Mouse (Mus musculus) liver, embryonic 12.5 days (tissue): Measurements from ENCODE around the gene Dlx3. TPM values are rescaled to one million over a fixed set of nuclear protein-coding genes. Genes with fewer than 3 reads are reported as not detected.

ENCODE experiments used
- ATAC-seq: fragments of 200-750 bp; cut with Nextera tagmentation; 2 replicates; pipeline ENCODE4 v1.8.0; 2017; ENCODE audit warnings: moderate number of reproducible peaks, mild to moderate bottlenecking, moderate library complexity
- H3K27ac ChIP-seq: fragments of 300-500 bp; sonication (generic); 2 replicates; pipeline ENCODE4 v1.5.1; 2016; ENCODE audit warnings: mild to moderate bottlenecking
- H3K27me3 ChIP-seq: fragments of 300-500 bp; sonication (generic); replicated peaks from 2 replicates; pipeline ENCODE4 v1.6.1; 2016; ENCODE audit warnings: mild to moderate bottlenecking, moderate library complexity
- H3K36me3 ChIP-seq: fragments of 300-500 bp; sonication (generic); 2 replicates; pipeline ENCODE4 v1.6.1; 2016; ENCODE audit warnings: mild to moderate bottlenecking, moderate library complexity
- H3K4me1 ChIP-seq: fragments of 300-500 bp; sonication (generic); 2 replicates; pipeline ENCODE4 v1.6.1; 2016
- H3K4me2 ChIP-seq: fragments of 300-500 bp; sonication (generic); 2 replicates; pipeline ENCODE4 v1.6.1; 2016; ENCODE audit warnings: mild to moderate bottlenecking, moderate library complexity
- H3K4me3 ChIP-seq: fragments of 300-500 bp; sonication (generic); 2 replicates; pipeline ENCODE4 v1.5.1; 2016; ENCODE audit warnings: mild to moderate bottlenecking, moderate library complexity
- H3K9ac ChIP-seq: fragments of 300-500 bp; sonication (generic); 2 replicates; pipeline ENCODE4 v1.6.1; 2016; ENCODE audit warnings: mild to moderate bottlenecking, moderate library complexity
- H3K9me3 ChIP-seq: fragments of 300-500 bp; sonication (generic); replicated peaks from 2 replicates; pipeline ENCODE4 v1.6.1; 2016; ENCODE audit warnings: mild to moderate bottlenecking, moderate library complexity
- WGBS: fragments of 180-500 bp; shearing (Covaris S2); methylation state at CpG from one replicate; pipeline ENCODE4 v1.1.7; 2016; ENCODE audit not compliant: insufficient replicate concordance; 5-methylcytosine and 5-hydroxymethylcytosine counted together
- polyA plus RNA-seq: library from polyadenylated mRNA; unstranded; fragments of >200 nt; fragmentation: Nextera tagmentation; extraction: Ambion mirVana; gene quantifications from 2 replicates; pipeline ENCODE4 v1.2.1, GENCODE M21; 2016

The Dlx3 gene
- polyA plus RNA-seq, 1 experiment from 2014 or later, result 0.05 TPM

DNA sequence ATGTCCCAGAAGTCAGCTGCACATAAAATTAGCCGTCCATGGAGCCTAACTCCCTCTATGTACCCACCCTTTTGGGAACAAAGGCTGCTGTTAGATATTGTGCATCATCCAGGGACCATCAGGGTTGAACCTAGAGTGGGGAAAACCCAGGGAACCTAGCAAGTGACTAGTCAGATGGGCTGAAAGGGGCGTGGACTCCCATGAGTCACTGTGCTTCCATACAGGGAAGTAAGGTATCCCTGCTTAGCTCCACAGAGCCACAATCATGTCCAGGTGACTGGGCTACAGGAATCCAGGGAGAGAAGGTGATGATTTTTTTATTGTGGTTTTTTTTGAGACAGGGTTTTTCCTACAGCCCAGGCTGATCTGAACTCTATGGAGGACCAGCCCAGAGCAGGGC lies 10.9 kb upstream of the Dlx3 start:
- Histone ChIP-seq H3K36me3 (no peaks in the 10 kb centered on the region), H3K9ac (no peak overlapping the region), H3K27me3 (peaks cover 61% of the 10 kb centered on the region), H3K9me3 (no peaks in the 10 kb centered on the region), H3K4me3 (no peak overlapping the region), H3K4me1 (peaks cover 16% of the 10 kb centered on the region), H3K27ac (no peak overlapping the region), H3K4me2 (no peak overlapping the region)
- no peak for ATAC-seq
- WGBS, result 55% methylated on average over 2 of the region's 2 CpGs

DNA sequence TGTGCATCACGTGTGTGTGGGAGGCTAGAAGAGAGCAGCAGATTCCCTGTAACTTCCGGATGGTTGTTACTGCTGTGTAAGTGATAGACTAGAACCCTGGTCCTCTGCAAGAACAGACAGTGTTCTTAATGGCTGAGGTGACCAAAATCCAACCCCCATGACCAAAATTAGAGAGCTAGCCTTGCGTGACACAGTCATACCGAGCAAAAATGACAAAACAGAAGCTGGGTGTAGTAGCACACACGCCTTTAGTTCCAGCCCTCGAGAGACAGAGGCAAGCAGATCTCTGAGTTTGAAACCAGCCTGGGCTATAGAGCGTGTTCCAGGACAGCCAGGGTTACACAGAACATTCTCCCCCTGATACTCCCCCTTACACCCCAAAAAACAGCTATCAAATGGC lies 9.8 kb upstream of the Dlx3 start:
- Histone ChIP-seq H3K4me3 (no peak overlapping the region), H3K27ac (no peak overlapping the region), H3K4me2 (no peak overlapping the region), H3K27me3 (peaks cover 54% of the 10 kb centered on the region), H3K9ac (no peak overlapping the region), H3K4me1 (peaks cover 6% of the 10 kb centered on the region), H3K36me3 (no peaks in the 10 kb centered on the region), H3K9me3 (no peaks in the 10 kb centered on the region)
- WGBS, result 68% methylated on average over 7 of the region's 7 CpGs
- ATAC-seq, result no peak

DNA sequence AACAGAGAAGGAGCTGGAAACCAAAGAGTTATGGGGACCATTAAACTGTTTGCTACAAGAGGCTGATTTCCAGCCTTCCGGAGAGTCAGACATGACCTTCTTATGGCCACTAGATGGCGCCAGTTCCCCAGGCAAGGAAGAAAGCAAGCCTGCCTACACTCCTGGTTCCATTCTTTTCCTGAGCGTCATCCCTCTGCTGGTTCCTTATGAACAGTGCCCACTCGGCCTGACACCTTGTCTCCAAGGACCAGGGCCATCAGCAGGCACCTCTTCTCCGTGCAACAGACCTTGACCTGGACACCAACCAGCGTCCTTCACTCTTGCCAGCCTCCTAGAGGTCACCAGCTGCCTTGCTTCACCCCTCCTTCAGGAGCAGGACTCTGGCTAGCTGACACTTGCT lies 2.9 kb upstream of the Dlx3 start:
- Histone ChIP-seq H3K36me3 (no peaks in the 10 kb centered on the region), H3K4me2 (no peak overlapping the region), H3K9ac (no peak overlapping the region), H3K4me3 (no peak overlapping the region), H3K27me3 (peaks cover 71% of the 10 kb centered on the region), H3K27ac (no peak overlapping the region), H3K4me1 (peaks cover 10% of the 10 kb centered on the region; the same call in 1 of the 2 replicates), H3K9me3 (no peaks in the 10 kb centered on the region)
- 2% methylated on average over 6 of the region's 6 CpGs for WGBS
- ATAC-seq, result no peak

DNA sequence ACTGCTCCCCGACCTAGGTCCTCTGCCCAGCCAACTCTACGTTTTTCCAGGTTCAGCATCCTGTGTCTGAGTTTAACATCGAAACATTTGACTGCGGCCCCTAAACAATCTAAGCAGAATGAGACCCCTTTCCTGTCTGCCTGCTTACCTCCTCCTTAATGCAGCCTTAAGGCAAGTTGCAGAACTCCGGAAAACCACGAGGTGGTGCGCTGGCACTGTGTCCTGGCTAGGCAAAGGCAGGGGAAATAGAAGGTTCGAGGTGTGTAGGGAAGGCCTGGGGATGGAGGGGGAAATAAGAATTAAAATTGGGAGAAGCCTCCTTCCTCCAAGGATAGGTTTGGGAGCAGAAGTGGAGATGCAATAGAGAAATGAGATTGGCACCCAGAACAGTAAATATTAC lies 1.4 kb upstream of the Dlx3 start:
- Histone ChIP-seq H3K27me3 (peaks cover 77% of the 10 kb centered on the region), H3K27ac (no peak overlapping the region), H3K36me3 (no peaks in the 10 kb centered on the region), H3K9ac (no peak overlapping the region), H3K4me2 (no peak overlapping the region), H3K4me3 (no peak overlapping the region), H3K4me1 (peaks cover 10% of the 10 kb centered on the region; the same call in 1 of the 2 replicates), H3K9me3 (no peaks in the 10 kb centered on the region)
- ATAC-seq, result no peak
- WGBS, result 5% methylated on average over 8 of the region's 8 CpGs

DNA sequence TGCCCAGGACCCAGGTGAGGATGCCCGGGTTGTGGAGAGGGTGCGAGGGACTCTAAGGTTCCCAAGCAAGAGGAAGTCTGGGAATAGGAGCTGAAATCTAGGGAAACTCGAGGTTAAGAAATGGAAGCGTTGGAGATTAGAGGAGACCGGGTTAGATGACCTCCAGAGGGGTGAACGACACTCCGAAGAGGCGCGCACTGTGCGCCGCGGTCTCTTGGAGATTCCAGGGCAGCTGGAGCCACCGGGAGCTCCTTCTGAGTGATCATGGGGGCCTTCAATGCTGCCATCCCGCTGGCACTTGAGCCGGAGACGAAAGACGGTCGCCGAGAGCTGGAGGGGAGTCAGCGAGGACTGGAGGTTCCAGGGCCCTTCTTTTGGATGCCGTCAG lies 708 bp downstream of the Dlx3 start:
- Histone ChIP-seq H3K4me2 (peak overlapping the region; percentile 49; the same call in 1 of the 2 replicates), H3K4me1 (peaks cover 10% of the 10 kb centered on the region; the same call in 1 of the 2 replicates), H3K27me3 (peaks cover 87% of the 10 kb centered on the region), H3K9ac (no peak overlapping the region), H3K36me3 (no peaks in the 10 kb centered on the region), H3K4me3 (peak overlapping the region; percentile 23), H3K9me3 (no peaks in the 10 kb centered on the region), H3K27ac (no peak overlapping the region)
- no peak for ATAC-seq
- WGBS, result 2% methylated on average over 21 of the region's 21 CpGs

DNA sequence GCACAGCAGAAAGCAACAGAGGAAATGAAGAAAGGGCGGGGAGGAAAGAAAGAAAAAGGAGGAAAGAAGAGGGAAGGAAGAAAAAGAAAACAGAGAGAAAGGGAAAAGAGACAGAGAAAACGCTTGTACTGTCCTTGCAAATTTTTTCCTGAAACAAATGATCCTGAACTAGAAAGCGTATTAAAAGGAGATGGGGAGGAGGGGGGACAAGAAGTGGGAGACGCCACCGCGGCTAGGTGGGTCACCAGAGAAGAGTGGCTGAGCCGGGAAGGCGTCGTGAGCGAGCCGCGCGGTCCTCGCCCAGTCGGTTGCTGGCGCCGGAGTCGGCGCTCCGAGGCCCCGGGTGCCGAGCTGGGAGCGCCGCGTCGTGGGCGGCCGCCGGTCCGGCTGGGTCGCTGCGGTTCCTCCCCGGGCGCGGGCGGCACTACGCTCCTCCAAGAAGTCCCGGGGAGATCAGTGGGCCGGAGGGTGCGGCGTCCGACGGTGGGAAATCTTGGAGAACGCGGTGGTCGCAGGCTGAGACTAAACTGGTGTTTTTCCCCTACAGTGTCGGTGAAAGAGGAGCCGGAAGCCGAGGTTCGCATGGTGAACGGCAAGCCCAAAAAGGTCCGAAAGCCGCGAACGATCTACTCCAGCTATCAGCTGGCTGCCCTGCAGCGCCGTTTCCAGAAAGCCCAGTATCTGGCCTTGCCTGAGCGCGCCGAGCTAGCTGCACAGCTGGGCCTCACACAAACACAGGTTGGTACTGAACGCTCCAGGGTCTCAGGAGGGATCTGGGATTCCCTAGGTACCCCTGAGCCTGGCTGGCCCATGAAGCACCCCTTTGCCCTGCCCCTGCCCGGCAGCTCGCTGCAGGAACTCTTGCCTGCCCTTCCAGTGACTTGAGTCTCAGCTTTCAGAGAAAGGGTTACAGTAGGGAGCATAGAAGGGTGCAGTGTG lies 1.5 kb downstream of the Dlx3 start:
- WGBS, result 1% methylated on average over 63 of the region's 63 CpGs
- no peaks in the 10 kb centered on the region for H3K9me3 ChIP-seq
- peak overlapping the region; percentile 24 for H3K4me3 ChIP-seq
- H3K36me3 ChIP-seq, result no peaks in the 10 kb centered on the region
- no peak for ATAC-seq
- peaks cover 94% of the 10 kb centered on the region for H3K27me3 ChIP-seq
- H3K4me1 ChIP-seq, result peaks cover 13% of the 10 kb centered on the region
- no peak overlapping the region for H3K27ac ChIP-seq
- peak overlapping the region; percentile 47 for H3K4me2 ChIP-seq
- H3K9ac ChIP-seq, result no peak overlapping the region

DNA sequence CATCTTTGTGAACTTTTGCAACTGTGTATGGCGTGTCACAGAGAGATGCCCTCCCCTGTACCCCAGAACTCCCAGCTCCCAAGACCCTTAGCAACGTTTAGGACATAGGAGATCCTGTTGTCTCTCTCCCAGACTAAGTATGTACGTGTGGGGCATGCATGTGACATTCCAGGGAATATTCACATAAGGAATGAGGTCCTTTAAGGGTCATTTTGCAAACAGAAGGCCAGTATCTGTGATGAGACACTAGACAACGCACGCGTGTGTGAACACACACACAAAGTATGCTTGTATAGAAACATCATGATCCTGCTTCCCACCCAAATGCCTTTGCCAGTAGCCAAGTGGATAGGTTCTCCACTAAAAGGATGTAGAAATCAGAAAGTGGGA lies 2.2 kb downstream of the Dlx3 start:
- H3K27ac ChIP-seq, result no peak overlapping the region
- peaks cover 18% of the 10 kb centered on the region for H3K4me1 ChIP-seq
- H3K4me2 ChIP-seq, result no peak overlapping the region
- 32% methylated on average over 6 of the region's 6 CpGs for WGBS
- H3K4me3 ChIP-seq, result no peak overlapping the region
- H3K27me3 ChIP-seq, result peaks cover 100% of the 10 kb centered on the region
- no peaks in the 10 kb centered on the region for H3K9me3 ChIP-seq
- no peak overlapping the region for H3K9ac ChIP-seq
- no peaks in the 10 kb centered on the region for H3K36me3 ChIP-seq
- no peak for ATAC-seq

DNA sequence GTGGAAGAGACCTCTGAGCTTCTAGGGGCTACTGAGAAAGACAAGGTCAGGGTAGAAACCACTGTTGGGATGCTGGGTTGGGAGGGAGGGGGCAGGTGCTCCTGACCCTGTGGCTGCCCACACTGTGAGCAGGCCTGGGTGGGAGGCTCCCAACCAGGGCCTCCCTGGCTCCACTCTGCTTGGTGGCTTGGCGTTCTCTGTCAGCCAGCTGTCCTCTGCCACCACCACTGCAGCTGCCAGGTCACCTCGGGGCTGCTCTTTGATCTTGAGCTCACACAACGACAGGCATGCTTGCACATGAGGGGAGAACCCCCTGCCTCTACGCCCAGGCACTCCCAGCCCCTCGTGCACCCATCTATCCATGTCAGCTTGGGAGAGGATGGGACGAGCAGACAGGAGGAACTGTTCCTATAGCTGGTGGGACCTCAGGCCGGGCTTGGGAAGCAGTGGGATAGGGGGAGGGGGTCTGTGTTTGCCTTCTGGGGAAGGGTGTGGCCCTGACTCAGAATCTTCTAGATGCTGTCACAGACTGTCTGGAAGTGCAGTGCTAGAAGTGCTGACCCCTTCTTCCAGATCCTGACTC lies 5.5 kb downstream of the Dlx3 start:
- 29% methylated on average over 7 of the region's 7 CpGs for WGBS
- no peak for ATAC-seq
- no peaks in the 10 kb centered on the region for H3K36me3 ChIP-seq
- no peaks in the 10 kb centered on the region for H3K9me3 ChIP-seq
- no peak overlapping the region for H3K4me2 ChIP-seq
- H3K4me3 ChIP-seq, result no peak overlapping the region
- no peak overlapping the region for H3K27ac ChIP-seq
- peaks cover 96% of the 10 kb centered on the region for H3K27me3 ChIP-seq
- peaks cover 9% of the 10 kb centered on the region; the same call in 1 of the 2 replicates for H3K4me1 ChIP-seq
- no peak overlapping the region for H3K9ac ChIP-seq

DNA sequence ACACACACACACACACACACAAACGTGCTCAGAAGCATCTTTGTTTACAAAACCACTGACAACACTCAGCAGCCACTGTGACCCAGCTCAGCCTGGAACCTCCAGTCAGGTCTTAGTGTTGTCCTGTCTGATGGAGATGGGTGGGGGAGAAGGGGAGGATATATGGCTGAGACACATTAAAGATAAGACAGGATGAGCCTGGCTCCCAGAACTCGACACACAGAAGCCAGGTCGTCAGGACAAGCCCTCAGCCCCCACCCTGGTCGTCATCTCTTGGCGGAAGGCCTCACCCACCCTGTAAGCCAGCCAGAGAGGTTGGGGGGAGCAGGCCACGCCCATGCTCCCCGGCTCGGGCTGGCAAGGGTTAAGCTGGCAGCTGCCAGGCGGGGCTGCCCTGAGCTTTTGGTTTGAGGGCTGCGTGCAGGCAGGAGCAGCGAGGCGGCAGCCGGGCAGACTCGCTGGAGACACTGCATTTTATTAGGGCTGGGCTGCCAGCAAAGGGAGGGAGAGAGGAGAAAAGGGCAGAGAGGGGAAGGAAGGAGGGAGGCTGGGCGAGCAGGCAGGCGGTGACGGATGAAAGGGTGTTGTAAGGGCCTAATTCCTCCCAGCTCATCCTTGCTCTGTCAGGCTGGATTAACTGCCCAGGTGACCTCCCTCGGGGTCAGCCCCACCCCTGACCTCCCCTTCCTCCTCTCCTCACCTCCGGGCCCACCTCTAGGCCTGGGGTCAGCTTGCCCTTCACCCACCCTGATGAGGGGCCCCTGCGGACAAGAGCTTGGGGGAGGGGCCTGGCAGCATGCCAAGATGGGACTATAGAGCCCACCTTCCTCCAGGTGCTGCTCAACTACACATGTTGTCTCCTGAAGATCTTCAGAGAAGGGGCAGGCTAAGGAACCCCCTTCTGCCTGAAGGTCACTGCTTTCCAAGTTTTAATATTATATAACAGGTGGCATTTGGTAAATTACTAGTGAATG lies 6.6 kb downstream of the Dlx3 start:
- no peaks in the 10 kb centered on the region for H3K36me3 ChIP-seq
- 6% methylated on average over 20 of the region's 20 CpGs for WGBS
- ATAC-seq, result no peak
- no peaks in the 10 kb centered on the region for H3K9me3 ChIP-seq
- H3K4me1 ChIP-seq, result peaks cover 9% of the 10 kb centered on the region; the same call in 1 of the 2 replicates
- peaks cover 94% of the 10 kb centered on the region for H3K27me3 ChIP-seq
- no peak overlapping the region for H3K9ac ChIP-seq
- no peak overlapping the region for H3K27ac ChIP-seq
- H3K4me2 ChIP-seq, result peak overlapping the region; percentile 34; the same call in 1 of the 2 replicates
- no peak overlapping the region for H3K4me3 ChIP-seq

DNA sequence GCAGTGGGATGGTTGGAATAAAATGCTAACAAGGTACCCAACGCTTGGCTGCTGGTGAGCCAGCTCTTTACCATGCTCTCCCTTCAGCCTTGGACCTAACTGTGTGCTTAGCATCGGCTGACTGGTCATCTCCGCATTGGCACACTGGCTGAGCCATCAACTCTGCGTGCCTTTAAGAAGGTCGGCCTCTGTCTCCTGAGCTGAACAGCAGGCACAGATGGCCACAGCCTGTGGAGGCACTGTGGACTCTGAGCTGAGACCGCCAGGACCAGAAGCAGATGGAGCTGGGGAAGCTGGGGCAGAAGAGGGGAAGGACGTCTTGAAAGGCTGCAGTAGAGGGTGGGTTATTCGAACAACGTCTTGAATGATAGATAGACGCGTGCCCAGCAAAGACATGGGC lies 8.4 kb downstream of the Dlx3 start:
- Histone ChIP-seq H3K4me1 (peaks cover 9% of the 10 kb centered on the region; the same call in 1 of the 2 replicates), H3K36me3 (no peaks in the 10 kb centered on the region), H3K27ac (no peak overlapping the region), H3K9me3 (no peaks in the 10 kb centered on the region), H3K9ac (no peak overlapping the region), H3K27me3 (peaks cover 79% of the 10 kb centered on the region), H3K4me3 (no peak overlapping the region), H3K4me2 (no peak overlapping the region)
- 44% methylated on average over 11 of the region's 11 CpGs for WGBS
- ATAC-seq, result no peak

DNA sequence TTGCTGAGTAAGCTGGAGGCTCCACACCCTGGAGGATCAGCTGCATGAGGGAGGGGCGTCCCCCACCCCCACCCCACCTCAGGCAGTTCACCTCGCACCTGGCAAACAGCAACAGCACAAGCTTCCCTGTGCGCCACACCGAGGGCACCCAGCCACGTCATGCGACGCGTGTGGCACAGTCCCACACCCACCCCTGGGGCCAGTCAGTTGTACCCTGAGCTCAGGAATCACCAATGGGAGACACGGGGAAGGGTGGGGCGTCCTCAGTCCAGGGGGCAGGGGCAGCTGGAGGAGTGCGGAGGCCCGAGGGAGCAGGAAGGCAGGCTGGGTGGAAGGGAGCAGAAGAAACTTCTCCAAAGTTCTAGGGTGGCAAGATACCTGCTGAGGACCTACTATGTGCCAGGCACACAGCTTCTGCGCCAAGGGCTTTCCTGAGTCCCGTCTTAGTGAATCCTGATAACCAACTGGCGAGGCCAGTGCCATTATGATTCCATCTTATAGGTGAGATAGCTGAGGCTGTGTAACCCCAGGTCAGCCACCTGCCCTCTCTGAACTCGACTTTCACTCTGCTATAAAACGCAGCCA lies 10.8 kb downstream of the Dlx3 start:
- no peaks in the 10 kb centered on the region for H3K9me3 ChIP-seq
- WGBS, result 59% methylated on average over 17 of the region's 17 CpGs
- no peak overlapping the region for H3K9ac ChIP-seq
- H3K27me3 ChIP-seq, result peaks cover 70% of the 10 kb centered on the region
- no peaks in the 10 kb centered on the region for H3K36me3 ChIP-seq
- H3K4me3 ChIP-seq, result no peak overlapping the region
- peaks cover 9% of the 10 kb centered on the region; the same call in 1 of the 2 replicates for H3K4me1 ChIP-seq
- no peak overlapping the region for H3K4me2 ChIP-seq
- ATAC-seq, result no peak
- H3K27ac ChIP-seq, result no peak overlapping the region
